Mouse (Mus musculus) bone marrow macrophage, adult 2 months (primary cell): ENCODE data around the gene Zfp472.

Experiments used
- CTCF ChIP-seq: IDR thresholded peaks from 2 replicates; pipeline ENCODE4 v1.5.1; 2012; ENCODE audit warnings: low read depth, mild to moderate bottlenecking, low read length, moderate library complexity
- POLR2A ChIP-seq: IDR thresholded peaks from 2 replicates; pipeline ENCODE4 v1.6.1; 2012; ENCODE audit warnings: mild to moderate bottlenecking, low read depth, low read length, borderline replicate concordance

GRCm38 (mm10) chr17:32950136-32950535 is 15.5 kb upstream of the Zfp472 start:
- TF ChIP-seq CTCF, result no peak
- TF ChIP-seq POLR2A, result no peak
